Mouse (Mus musculus) ES-Bruce4 (cell line): ENCODE measurements around the gene Slc16a6.
"Not testable (repeated sequence)": the region's sequence is repeated elsewhere in the genome, so short reads cannot be mapped to it uniquely, and the experiment has no call there.

Experiments
- CTCF ChIP-seq: IDR thresholded peaks from one replicate; pipeline ENCODE4 v1.8.1; 2011; ENCODE audit warnings: low read depth, low read length
- EP300 ChIP-seq: IDR thresholded peaks from 2 replicates; pipeline ENCODE4 v1.6.1; 2011; ENCODE audit warnings: low read depth, low read length; ENCODE audit not compliant: insufficient read depth
- POLR2A ChIP-seq: IDR thresholded peaks from one replicate; pipeline ENCODE4 v1.8.1; 2011; ENCODE audit warnings: low read length; ENCODE audit not compliant: insufficient read depth

DNA sequence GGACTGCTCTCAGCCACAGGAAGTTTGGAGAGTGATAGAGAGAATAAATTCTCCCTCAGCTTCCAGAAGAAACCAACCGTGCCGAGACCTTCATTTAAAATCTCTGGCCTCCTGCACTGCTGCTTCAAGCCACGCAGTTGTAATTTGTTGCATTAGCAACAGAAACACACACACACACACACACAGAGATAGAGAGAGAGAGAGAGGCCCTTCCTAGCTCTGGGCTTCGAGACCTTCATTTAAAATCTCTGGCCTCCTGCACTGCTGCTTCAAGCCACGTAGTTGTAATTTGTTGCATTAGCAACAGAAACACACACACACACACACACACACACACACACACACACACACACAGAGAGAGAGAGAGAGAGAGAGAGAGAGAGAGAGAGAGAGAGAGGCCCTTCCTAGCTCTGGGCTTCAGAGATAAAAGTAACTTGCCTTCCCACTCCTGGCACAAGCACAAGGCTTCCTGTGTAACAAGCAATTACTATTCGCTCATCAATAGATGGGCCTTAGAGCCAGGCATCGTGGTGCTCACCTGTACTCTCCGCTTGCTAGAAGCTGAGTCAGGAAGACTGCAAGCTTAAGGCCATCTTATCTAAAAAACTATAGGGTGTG lies 19.6 kb upstream of the Slc16a6 start:
- TF ChIP-seq CTCF, POLR2A, EP300: not testable (repeated sequence)
